Mouse (Mus musculus) heart, embryonic 13.5 days (tissue): ENCODE measurements around the gene Zfp948. TPM values are rescaled to one million over a fixed set of nuclear protein-coding genes. Genes with fewer than 3 reads are reported as not detected.

Experiments
- ATAC-seq: fragments of 200-750 bp; cut with Nextera tagmentation; 2 replicates; pipeline ENCODE4 v1.8.0; 2017; ENCODE audit warnings: moderate TSS enrichment; ENCODE audit not compliant: insufficient number of reproducible peaks, low FRiP score, low TSS enrichment; ENCODE audit errors: extremely low read depth
- H3K27ac ChIP-seq: fragments of 300-500 bp; sonication (generic); replicated peaks from 2 replicates; pipeline ENCODE4 v1.5.1; 2015; ENCODE audit warnings: moderate library complexity, mild to moderate bottlenecking, inconsistent platforms
- H3K27me3 ChIP-seq: fragments of 300-500 bp; sonication (generic); replicated peaks from 2 replicates; pipeline ENCODE4 v1.6.1; 2015; ENCODE audit warnings: mild to moderate bottlenecking, inconsistent platforms
- H3K36me3 ChIP-seq: fragments of 300-500 bp; sonication (generic); 2 replicates; pipeline ENCODE4 v1.6.1; 2015; ENCODE audit warnings: mild to moderate bottlenecking, inconsistent platforms
- H3K4me1 ChIP-seq: fragments of 300-500 bp; sonication (generic); 2 replicates; pipeline ENCODE4 v1.6.1; 2015; ENCODE audit warnings: inconsistent platforms
- H3K4me2 ChIP-seq: fragments of 300-500 bp; sonication (generic); 2 replicates; pipeline ENCODE4 v1.6.1; 2015; ENCODE audit warnings: inconsistent platforms, mild to moderate bottlenecking, moderate library complexity
- H3K4me3 ChIP-seq: fragments of 300-500 bp; sonication (generic); 2 replicates; pipeline ENCODE4 v1.5.1; 2015; ENCODE audit warnings: moderate library complexity, mild to moderate bottlenecking, inconsistent platforms
- H3K9ac ChIP-seq: fragments of 300-500 bp; sonication (generic); 2 replicates; pipeline ENCODE4 v1.6.1; 2015; ENCODE audit warnings: inconsistent platforms, mild to moderate bottlenecking, moderate library complexity
- H3K9me3 ChIP-seq: fragments of 300-500 bp; sonication (generic); 2 replicates; pipeline ENCODE4 v1.6.1; 2016; ENCODE audit warnings: inconsistent platforms
- WGBS: fragments of 180-500 bp; shearing (Covaris S2); methylation state at CpG from one replicate; pipeline ENCODE4 v1.1.7; 2015; ENCODE audit warnings: mixed read lengths; 5-methylcytosine and 5-hydroxymethylcytosine counted together
- polyA plus RNA-seq: library from polyadenylated mRNA; unstranded; fragments of >200 nt; fragmentation: Nextera tagmentation; extraction: Ambion mirVana; gene quantifications from 2 replicates; pipeline ENCODE4 v1.2.1, GENCODE M21; 2015

The Zfp948 gene
- polyA plus RNA-seq: 11.9 and 13.0 TPM in 2 replicates

GRCm38 (mm10) chr17:21566728-21567349 lies at the start of gene Zfp948:
Zfp948 (plus strand) TSS chr17:21567008.
- Histone ChIP-seq H3K9me3 (no peaks in the 10 kb centered on the region), H3K27ac (peak within 1 kb of the TSS; percentile 90), H3K27me3 (no peaks in the 10 kb centered on the region), H3K9ac (peak within 1 kb of the TSS; percentile 89), H3K4me1 (peaks cover 21% of the 10 kb centered on the region), H3K4me2 (peak within 1 kb of the TSS; percentile 77), H3K4me3 (peak within 1 kb of the TSS; percentile 86), H3K36me3 (peaks cover 25% of the 10 kb centered on the region)
- under 1% methylated on average over 29 of the region's 29 CpGs for WGBS
- ATAC-seq: peak; percentile 89

GRCm38 (mm10) chr17:21517130-21517671 lies 49.6 kb upstream of the Zfp948 start:
- no peaks in the 10 kb centered on the region for H3K9me3 ChIP-seq
- 37% methylated on average over 4 of the region's 4 CpGs for WGBS
- H3K4me2 ChIP-seq: peak overlapping the region; percentile 85
- no peak for ATAC-seq
- peaks cover 11% of the 10 kb centered on the region for H3K4me1 ChIP-seq
- peak overlapping the region; percentile 70 for H3K4me3 ChIP-seq
- H3K36me3 ChIP-seq: peaks cover 1% of the 10 kb centered on the region
- H3K27me3 ChIP-seq: no peaks in the 10 kb centered on the region
- H3K9ac ChIP-seq: peak overlapping the region; percentile 87
- peak overlapping the region; percentile 92 for H3K27ac ChIP-seq

- ATAC-seq: no peak
- H3K4me2 ChIP-seq: no peak overlapping the region
- H3K9me3 ChIP-seq: no peaks in the 10 kb centered on the region
Observed at GRCm38 (mm10) chr17:21526270-21526669, 40.5 kb upstream of the Zfp948 start.

GRCm38 (mm10) chr17:21530645-21531330 lies 36.0 kb upstream of the Zfp948 start:
- Histone ChIP-seq H3K4me1 (peaks cover 26% of the 10 kb centered on the region), H3K4me2 (peak overlapping the region; percentile 73; the same call in 1 of the 2 replicates), H3K27ac (peak overlapping the region; percentile 97; the same call in 1 of the 2 replicates), H3K9ac (no peak overlapping the region), H3K27me3 (no peaks in the 10 kb centered on the region), H3K9me3 (no peaks in the 10 kb centered on the region), H3K36me3 (no peaks in the 10 kb centered on the region), H3K4me3 (no peak overlapping the region)
- ATAC-seq: no peak
- 68% methylated on average over 5 of the region's 5 CpGs for WGBS

More at GRCm38 (mm10) chr17:21526270-21526669, 40.5 kb upstream of the Zfp948 start:
- Histone ChIP-seq H3K36me3 (no peaks in the 10 kb centered on the region), H3K4me1 (peaks cover under 1% of the 10 kb centered on the region; the same call in 1 of the 2 replicates), H3K27ac (no peak overlapping the region), H3K4me3 (no peak overlapping the region), H3K9ac (no peak overlapping the region), H3K27me3 (no peaks in the 10 kb centered on the region)

- peak overlapping the region; percentile 95 for H3K9ac ChIP-seq
- no peaks in the 10 kb centered on the region for H3K27me3 ChIP-seq
- 52% methylated on average over 5 of the region's 5 CpGs for WGBS
- peak overlapping the region; percentile 82 for H3K4me3 ChIP-seq
- no peaks in the 10 kb centered on the region for H3K36me3 ChIP-seq
- peaks cover 26% of the 10 kb centered on the region for H3K4me1 ChIP-seq
- peak overlapping the region; percentile 97 for H3K27ac ChIP-seq
- H3K9me3 ChIP-seq: no peaks in the 10 kb centered on the region
- H3K4me2 ChIP-seq: peak overlapping the region; percentile 73
- no peak for ATAC-seq
Observed at GRCm38 (mm10) chr17:21531621-21532020, 35.2 kb upstream of the Zfp948 start.

GRCm38 (mm10) chr17:21532101-21532951 lies 34.5 kb upstream of the Zfp948 start:
- H3K4me3 ChIP-seq: peak overlapping the region; percentile 82
- peak overlapping the region; percentile 73 for H3K4me2 ChIP-seq
- H3K36me3 ChIP-seq: no peaks in the 10 kb centered on the region
- H3K27me3 ChIP-seq: no peaks in the 10 kb centered on the region
- H3K27ac ChIP-seq: peak overlapping the region; percentile 97
- no peaks in the 10 kb centered on the region for H3K9me3 ChIP-seq
- H3K4me1 ChIP-seq: peaks cover 26% of the 10 kb centered on the region
- H3K9ac ChIP-seq: peak overlapping the region; percentile 95
- ATAC-seq: peak; percentile 57; the same call in 1 of the 2 replicates
- WGBS: under 1% methylated on average over 54 of the region's 54 CpGs

GRCm38 (mm10) chr17:21533961-21534360 lies 32.8 kb upstream of the Zfp948 start:
- no peaks in the 10 kb centered on the region for H3K27me3 ChIP-seq
- H3K4me3 ChIP-seq: no peak overlapping the region
- H3K4me2 ChIP-seq: 0 out of 2 replicates have a peak overlapping the region, but pooled peaks have one; percentile 26
- no peaks in the 10 kb centered on the region for H3K36me3 ChIP-seq
- H3K4me1 ChIP-seq: peaks cover 26% of the 10 kb centered on the region
- no peak for ATAC-seq
- H3K9me3 ChIP-seq: no peaks in the 10 kb centered on the region
- H3K9ac ChIP-seq: peak overlapping the region; percentile 21; the same call in 1 of the 2 replicates
- H3K27ac ChIP-seq: peak overlapping the region; percentile 28; the same call in 1 of the 2 replicates
- WGBS: 85% methylated on average over 1 of the region's 1 CpGs

- peaks cover 26% of the 10 kb centered on the region for H3K4me1 ChIP-seq
Observed at GRCm38 (mm10) chr17:21534460-21535095, 32.2 kb upstream of the Zfp948 start.

GRCm38 (mm10) chr17:21535096-21536001 lies 31.5 kb upstream of the Zfp948 start, which contains the start of gene Zfp52:
Zfp52 (plus strand) TSS chr17:21535539.
- Histone ChIP-seq H3K4me3 (peak within 1 kb of the TSS; percentile 72), H3K27ac (peak within 1 kb of the TSS; percentile 71), H3K4me2 (peak within 1 kb of the TSS; percentile 85), H3K36me3 (no peaks in the 10 kb centered on the region), H3K9me3 (no peaks in the 10 kb centered on the region), H3K9ac (peak within 1 kb of the TSS; percentile 83), H3K4me1 (peaks cover 26% of the 10 kb centered on the region), H3K27me3 (no peaks in the 10 kb centered on the region)
- ATAC-seq: peak; percentile 57; the same call in 1 of the 2 replicates
- 4% methylated on average over 21 of the region's 21 CpGs for WGBS

More at GRCm38 (mm10) chr17:21534460-21535095, 32.2 kb upstream of the Zfp948 start:
- Histone ChIP-seq H3K4me2 (peak overlapping the region; percentile 85), H3K36me3 (no peaks in the 10 kb centered on the region), H3K27me3 (no peaks in the 10 kb centered on the region), H3K9ac (peak overlapping the region; percentile 83), H3K9me3 (no peaks in the 10 kb centered on the region), H3K4me3 (peak overlapping the region; percentile 72; the same call in 1 of the 2 replicates), H3K27ac (peak overlapping the region; percentile 71)
- ATAC-seq: no peak
- WGBS: 10% methylated on average over 4 of the region's 4 CpGs
